Comparison of ENCODE assay signal across 8 mouse cellular contexts in the genomic region with DNA sequence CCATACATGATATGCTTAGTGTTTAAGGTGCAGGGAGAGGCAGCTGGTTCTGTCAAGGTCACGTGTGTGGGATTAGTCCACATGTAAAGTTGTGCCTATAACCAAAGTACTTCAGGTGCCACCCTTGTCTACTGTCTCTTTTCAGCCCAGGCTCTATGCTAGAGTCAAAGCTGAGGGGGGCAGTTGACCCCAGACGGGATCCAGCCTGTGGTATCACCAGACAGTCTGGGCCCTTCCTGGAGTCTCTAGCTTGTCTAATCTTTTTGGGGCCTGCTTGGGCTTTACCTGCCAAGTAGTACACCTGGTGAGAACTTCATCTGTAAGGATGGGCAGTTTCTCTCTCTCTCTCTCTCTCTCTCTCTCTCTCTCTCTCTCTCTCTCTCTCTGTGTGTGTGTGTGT. TPM values are rescaled to one million over a fixed set of nuclear protein-coding genes. Genes with fewer than 3 reads are reported as not detected.
DNase-seq lines count a peak whose midpoint lies in the region; ATAC-seq and TF ChIP-seq lines count a peak whose summit lies in the region.
"Had no signal": no experiment of that assay in that cellular context is flagged by ENCODE, and none has a peak within 500 bp of the region (broad histone marks: within the 10 kb centered on the region; RNA-seq: fewer than 3 reads in every experiment).

No protein-coding gene starts in this region.

- H3K4me1 ChIP-seq in embryonic facial prominence, embryonic 15.5 days: peaks cover 38% of the 10 kb centered on the region
- H3K4me1 ChIP-seq in intestine, postnatal 0 days (replicated peaks; ENCODE audit: control insufficient read depth, insufficient read depth, low read length): peaks cover 8% of the 10 kb centered on the region; the same call in 1 of the 2 replicates
- peaks cover 38% of the 10 kb centered on the region for H3K4me1 ChIP-seq in olfactory bulb, adult 2 months (ENCODE audit: control insufficient read depth, insufficient read depth, low read length)

- DNase-seq in left cerebral cortex, adult 2 months (ENCODE audit: extremely low spot score in 1 of 2, low spot score in 2 of 2): no peak
- no peak for DNase-seq in left cerebral cortex, adult 11 months (ENCODE audit: low spot score)
- no peak for DNase-seq in thymus, postnatal 25 days

- ATAC-seq in embryonic facial prominence, embryonic 15.5 days (ENCODE audit: insufficient number of reproducible peaks, low FRiP score, low TSS enrichment, low read depth): no peak
- no peak for ATAC-seq in intestine, postnatal 0 days
- no peak for ATAC-seq in cerebellum, adult (ENCODE audit: insufficient number of reproducible peaks, low FRiP score, low TSS enrichment)

- no peaks in the 10 kb centered on the region for H3K9me3 ChIP-seq in embryonic facial prominence, embryonic 15.5 days (replicated peaks)
- no peaks in the 10 kb centered on the region for H3K9me3 ChIP-seq in intestine, postnatal 0 days (ENCODE audit: control insufficient read depth)

- H3K4me3 ChIP-seq in left cerebral cortex, adult 2 months: no peak overlapping the region
- H3K4me3 ChIP-seq in embryonic facial prominence, embryonic 15.5 days (replicated peaks): no peak overlapping the region
- no peak overlapping the region for H3K4me3 ChIP-seq in intestine, postnatal 0 days (ENCODE audit: low read depth, low read length)
- H3K4me3 ChIP-seq in olfactory bulb, adult 2 months (ENCODE audit: insufficient read depth, low read depth, low read length): no peak overlapping the region

- intact Hi-C loops in left cerebral cortex, adult 2 months (cut with DNase I): no loop called here

- H3K4me2 ChIP-seq in embryonic facial prominence, embryonic 15.5 days (replicated peaks): no peak overlapping the region
- H3K4me2 ChIP-seq in intestine, postnatal 0 days (replicated peaks; ENCODE audit: low read depth): peak overlapping the region; percentile 82

- H3K9ac ChIP-seq in embryonic facial prominence, embryonic 15.5 days: 0 out of 2 replicates have a peak overlapping the region, but pooled peaks have one; percentile 100
- H3K9ac ChIP-seq in intestine, postnatal 0 days (ENCODE audit: low read depth, low read length): no peak overlapping the region

- peak overlapping the region; percentile 78 for H3K27ac ChIP-seq in left cerebral cortex, adult 2 months
- peak overlapping the region; percentile 93 for H3K27ac ChIP-seq in embryonic facial prominence, embryonic 15.5 days (replicated peaks)
- H3K27ac ChIP-seq in intestine, postnatal 0 days (ENCODE audit: low read depth, low read length): no peak overlapping the region
- H3K27ac ChIP-seq in olfactory bulb, adult 2 months (ENCODE audit: insufficient read depth, low read depth, low read length): peak overlapping the region; percentile 93

- TF ChIP-seq POLR2A in olfactory bulb, adult 2 months (IDR thresholded peaks at IDR 0.05; ENCODE audit: insufficient read depth, low read depth, low read length): no peak

- H3K27me3 ChIP-seq in embryonic facial prominence, embryonic 15.5 days: no peaks in the 10 kb centered on the region
- no peaks in the 10 kb centered on the region for H3K27me3 ChIP-seq in intestine, postnatal 0 days (replicated peaks; ENCODE audit: control insufficient read depth, insufficient read depth, low read length)

- TF ChIP-seq CTCF in left cerebral cortex, adult 2 months (IDR thresholded peaks at IDR 0.05): no peak
- no peak for TF ChIP-seq CTCF in intestine, postnatal 0 days (IDR thresholded peaks at IDR 0.05; ENCODE audit: low read depth)
- no peak for TF ChIP-seq CTCF in olfactory bulb, adult 2 months (IDR thresholded peaks at IDR 0.05; ENCODE audit: insufficient read depth, low read depth, low read length)

- whole genome bisulfite sequencing in embryonic facial prominence, embryonic 15.5 days: 63% methylated on average over 2 of the region's 2 CpGs
- 69% methylated on average over 2 of the region's 2 CpGs for WGBS in intestine, postnatal 0 days
- WGBS in olfactory bulb, adult 2 months: 74% methylated on average over 2 of the region's 2 CpGs

- H3K36me3 ChIP-seq in embryonic facial prominence, embryonic 15.5 days: peaks cover 29% of the 10 kb centered on the region
- peaks cover 19% of the 10 kb centered on the region; the same call in 1 of the 2 replicates for H3K36me3 ChIP-seq in intestine, postnatal 0 days (ENCODE audit: control insufficient read depth, insufficient read depth)

RNA-seq across cellular contexts. Expression of gene Vamp2, which starts 0.7 kb away (rescaled TPM):
- total RNA-seq in left cerebral cortex, adult 2 months (2021): 1,000 to 10,000 TPM; 1,115 to 1,119 TPM
- polyA plus RNA-seq in embryonic facial prominence, embryonic 15.5 days (2015; fragmentation: Nextera tagmentation; extraction: Ambion mirVana): 111 and 149 TPM in 2 replicates
- polyA plus RNA-seq in intestine, postnatal 0 days (2015; fragmentation: Nextera tagmentation; extraction: Ambion mirVana): 45.3 and 50.3 TPM in 2 replicates
- polyA plus RNA-seq in olfactory bulb, adult 2 months (2012; ENCODE audit: insufficient read depth, insufficient read length, low replicate concordance, missing spikeins): 348 and 768 TPM in 2 replicates

RNA-seq across cellular contexts. Expression of gene Per1, which starts 7.4 kb away (rescaled TPM):
- 100 to 1,000 TPM; 114 to 185 TPM for total RNA-seq in left cerebral cortex, adult 2 months (2021)
- polyA plus RNA-seq in embryonic facial prominence, embryonic 15.5 days (2015; fragmentation: Nextera tagmentation; extraction: Ambion mirVana): 29.6 and 34.4 TPM in 2 replicates
- polyA plus RNA-seq in intestine, postnatal 0 days (2015; fragmentation: Nextera tagmentation; extraction: Ambion mirVana): 7.2 and 11.3 TPM in 2 replicates
- polyA plus RNA-seq in olfactory bulb, adult 2 months (2012; ENCODE audit: insufficient read depth, insufficient read length, low replicate concordance, missing spikeins): not detected in 2 replicates

RNA-seq across cellular contexts. Expression of gene Tmem107, which starts 17.0 kb away (rescaled TPM):
- 10 to 100 TPM; 23.3 to 28.0 TPM for total RNA-seq in left cerebral cortex, adult 2 months (2021)
- 102 and 137 TPM in 2 replicates for polyA plus RNA-seq in embryonic facial prominence, embryonic 15.5 days (2015; fragmentation: Nextera tagmentation; extraction: Ambion mirVana)
- 14.5 TPM in 2 replicates for polyA plus RNA-seq in intestine, postnatal 0 days (2015; fragmentation: Nextera tagmentation; extraction: Ambion mirVana)
- polyA plus RNA-seq in olfactory bulb, adult 2 months (2012; ENCODE audit: insufficient read depth, insufficient read length, low replicate concordance, missing spikeins): not detected in 2 replicates

RNA-seq across cellular contexts. Expression of gene Borcs6, which starts 28.1 kb away (rescaled TPM):
- 10 to 100 TPM; 31.1 to 33.8 TPM for total RNA-seq in left cerebral cortex, adult 2 months (2021)
- polyA plus RNA-seq in embryonic facial prominence, embryonic 15.5 days (2015; fragmentation: Nextera tagmentation; extraction: Ambion mirVana): 14.9 and 15.7 TPM in 2 replicates
- 13.4 and 13.8 TPM in 2 replicates for polyA plus RNA-seq in intestine, postnatal 0 days (2015; fragmentation: Nextera tagmentation; extraction: Ambion mirVana)
- not detected in 2 replicates for polyA plus RNA-seq in olfactory bulb, adult 2 months (2012; ENCODE audit: insufficient read depth, insufficient read length, low replicate concordance, missing spikeins)

RNA-seq across cellular contexts. Expression of gene Hes7, which starts 32.6 kb away (rescaled TPM):
- under 1 TPM; 0.57 to 0.82 TPM for total RNA-seq in left cerebral cortex, adult 2 months (2021)
- 0.55 and 0.64 TPM in 2 replicates for polyA plus RNA-seq in embryonic facial prominence, embryonic 15.5 days (2015; fragmentation: Nextera tagmentation; extraction: Ambion mirVana)
- 0.21 and 0.37 TPM in 2 replicates for polyA plus RNA-seq in intestine, postnatal 0 days (2015; fragmentation: Nextera tagmentation; extraction: Ambion mirVana)
- polyA plus RNA-seq in olfactory bulb, adult 2 months (2012; ENCODE audit: insufficient read depth, insufficient read length, low replicate concordance, missing spikeins): not detected in 2 replicates
- total RNA-seq: hematopoietic stem cell, adult 5-6 weeks had no signal

Comparison
In these comparisons a context has a peak if more than half of its experiments do, and no peak if none do; other contexts are left out.
1. RNA of gene Tmem107, which starts 17.0 kb away (polyA plus RNA-seq): 102 to 137 TPM in embryonic facial prominence, embryonic 15.5 days and 14.5 TPM in intestine, postnatal 0 days; not detected in olfactory bulb, adult 2 months; every median in the first group is over 10 times any median in the second.